Mouse (Mus musculus) brain, embryonic 18.5 days (tissue): ENCODE data around the gene Tac2.
"Not testable (repeated sequence)": the region's sequence is repeated elsewhere in the genome, so short reads cannot be mapped to it uniquely, and the experiment has no call there.

Experiments
- DNase-seq: peaks from one replicate; pipeline ENCODE4 v3.0.0-alpha.2; 2012; ENCODE audit warnings: low read depth, low spot score

Tac2 gene

GRCm38 (mm10) chr10:127755770-127756468 is 31.6 kb downstream of the Tac2 start:
- no peak for DNase-seq

DNA sequence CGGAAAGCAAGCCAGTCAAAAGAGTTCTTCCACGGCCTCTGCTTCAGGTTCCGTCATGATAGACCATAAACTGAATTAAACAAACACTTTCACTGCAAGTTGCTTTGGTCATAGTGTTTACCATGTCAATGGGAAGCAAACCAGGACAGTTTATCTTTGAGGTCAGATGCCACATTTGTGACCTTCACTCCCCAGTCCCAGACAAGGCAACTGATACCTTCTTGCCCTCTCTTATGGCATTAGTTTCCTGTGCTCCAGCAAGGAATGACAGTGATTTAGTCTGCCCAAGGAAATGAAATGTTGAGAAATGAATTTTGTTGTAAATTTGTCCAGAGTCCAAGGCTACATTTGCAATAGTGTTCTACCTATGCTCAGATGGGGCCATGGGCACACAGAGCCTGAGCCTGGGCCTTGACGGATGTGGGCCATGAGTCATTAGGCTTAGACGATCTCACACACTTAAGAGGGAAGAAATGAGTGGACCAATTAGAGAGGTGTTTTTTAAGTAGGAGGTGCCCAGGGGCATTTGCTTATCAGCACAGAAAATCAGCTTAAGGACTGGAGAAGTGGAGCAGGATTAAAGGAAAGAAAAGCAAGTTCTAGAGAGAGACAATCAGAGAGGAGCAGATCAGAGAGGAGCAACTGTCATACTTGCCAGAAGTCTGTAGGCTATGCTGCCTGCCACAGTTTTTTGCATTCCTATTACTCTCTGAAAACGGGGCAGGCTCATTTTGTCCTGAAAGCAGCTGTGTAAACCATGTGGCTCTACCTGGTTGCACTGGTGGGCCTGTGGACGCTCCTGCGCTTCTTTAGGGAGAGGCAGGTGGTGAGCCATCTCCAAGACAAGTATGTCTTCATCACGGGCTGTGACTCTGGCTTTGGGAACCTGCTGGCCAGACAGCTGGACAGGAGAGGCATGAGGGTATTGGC is 35.2 kb downstream of the Tac2 start, which contains the start of the genes Rdh1 and Rdh16f1:
Gene Rdh1, plus strand, starts transcription at position 541 of the 930 bp plus-strand sequence.
Gene Rdh16f1, plus strand, starts transcription at position 607 of the 930 bp plus-strand sequence.
- no peak for DNase-seq

DNA sequence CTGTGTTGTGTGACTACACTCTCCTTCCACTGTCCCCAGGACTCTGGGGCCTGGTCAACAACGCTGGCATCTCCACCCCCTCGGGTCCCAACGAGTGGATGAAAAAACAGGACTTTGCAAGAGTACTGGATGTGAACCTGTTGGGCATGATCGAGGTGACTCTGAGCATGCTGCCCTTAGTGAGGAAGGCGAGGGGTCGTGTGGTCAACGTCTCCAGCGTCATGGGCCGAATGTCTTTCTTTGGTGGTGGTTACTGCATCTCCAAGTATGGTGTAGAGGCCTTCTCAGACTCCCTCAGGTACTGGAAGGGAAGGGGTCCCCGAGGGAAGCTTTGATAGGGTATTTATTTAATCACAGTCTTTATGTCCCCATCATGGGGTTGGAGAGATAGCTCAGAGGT is 38.6 kb downstream of the Tac2 start:
- not testable (repeated sequence) for DNase-seq

DNA sequence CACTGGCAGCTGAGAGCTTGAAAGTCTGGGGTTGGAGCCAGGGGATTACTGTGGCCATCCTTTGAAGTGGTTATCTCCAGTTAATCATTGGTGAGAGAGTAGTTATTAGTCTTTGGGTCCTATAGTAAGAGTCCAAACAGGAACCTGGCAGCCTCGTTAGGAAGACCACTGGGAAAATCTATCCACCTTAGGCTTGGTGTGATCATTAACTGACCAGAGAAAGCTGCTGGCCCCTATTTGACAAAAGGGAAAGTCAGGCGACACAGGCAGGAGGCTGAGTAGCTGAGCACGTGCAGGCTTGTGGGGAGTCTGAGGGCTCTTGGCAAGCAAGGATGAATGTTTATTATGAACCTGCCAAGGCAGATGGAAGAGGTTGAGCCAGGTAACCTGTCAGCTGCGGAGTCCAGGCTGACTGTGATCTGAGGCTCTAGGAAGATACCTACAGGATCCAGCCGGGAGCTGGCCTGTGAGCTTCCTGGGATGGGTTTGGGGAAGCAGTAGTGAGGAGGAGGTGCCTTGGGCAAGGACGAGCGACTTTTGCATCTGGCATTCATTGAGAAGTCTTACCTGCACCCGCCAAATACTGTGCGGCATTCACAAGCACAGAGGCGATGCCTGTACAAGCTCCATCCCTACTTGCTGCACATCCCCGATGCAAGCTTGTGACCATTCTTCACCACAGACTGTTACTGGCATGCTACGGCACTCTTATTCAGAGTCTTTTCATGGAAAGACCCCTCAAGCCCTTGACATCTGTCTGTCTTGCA is 39.8 kb downstream of the Tac2 start:
- no peak for DNase-seq

GRCm38 (mm10) chr10:127766564-127766963 is 42.3 kb downstream of the Tac2 start:
- DNase-seq = no peak

DNA sequence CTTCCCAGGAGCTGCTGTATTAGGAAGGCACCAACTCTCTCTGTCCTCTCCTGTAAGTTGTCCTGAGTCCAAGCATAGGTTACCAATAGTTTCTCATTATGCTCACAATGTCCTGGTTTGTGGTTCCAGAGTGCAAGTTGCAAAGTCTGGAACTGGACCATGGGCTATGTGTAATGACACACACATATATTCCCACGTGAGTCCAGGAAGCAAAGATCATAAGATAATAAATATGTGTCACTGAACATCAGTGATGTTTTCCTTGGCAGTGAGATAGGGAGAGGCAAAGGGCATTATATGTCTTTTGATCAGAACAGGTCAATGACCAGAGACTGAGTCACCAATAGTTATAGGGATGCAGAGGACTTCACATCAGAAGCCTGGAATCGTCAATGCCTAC is 51.7 kb downstream of the Tac2 start, which contains the start of gene Rdh9:
Gene Rdh9, plus strand, starts transcription at position 376 of the 400 bp plus-strand sequence.
- DNase-seq = no peak
